Mouse (Mus musculus): ENCODE data around the gene Cemip. TPM values are rescaled to one million over a fixed set of nuclear protein-coding genes. Genes with fewer than 3 reads are reported as not detected.

Cemip gene
- total RNA-seq, 2 experiments from 2014 or later, result 10.1 to 11.8 TPM

DNA sequence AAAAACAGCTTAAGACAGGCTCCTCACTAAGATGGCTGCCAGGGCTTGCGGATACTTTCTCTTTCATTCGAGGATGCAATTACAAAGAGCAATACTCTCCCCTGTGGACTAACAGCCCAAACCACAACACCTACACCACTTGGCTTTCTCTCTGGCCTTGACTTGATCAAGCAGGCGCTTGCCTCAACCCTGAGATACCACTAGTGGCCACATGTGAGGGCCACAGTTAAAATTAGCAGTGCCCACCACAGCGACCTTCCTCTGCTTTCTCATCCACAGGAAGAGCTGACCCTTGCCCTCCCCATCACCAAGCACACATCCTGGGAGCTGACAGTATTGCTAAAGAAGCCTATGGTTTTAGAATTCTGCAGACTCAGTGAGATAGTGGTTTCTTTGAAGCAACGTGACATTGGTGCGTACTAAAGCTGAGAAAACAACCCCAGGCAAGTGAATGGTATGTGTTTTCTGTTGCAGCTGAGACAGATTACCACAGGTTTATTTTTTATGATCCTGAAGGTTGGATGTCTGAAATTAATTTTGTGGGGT lies 109.8 kb downstream of the Cemip start:
- intact Hi-C loops (cut with DNase I), result no loop called here
- DNase-seq, result no peak

DNA sequence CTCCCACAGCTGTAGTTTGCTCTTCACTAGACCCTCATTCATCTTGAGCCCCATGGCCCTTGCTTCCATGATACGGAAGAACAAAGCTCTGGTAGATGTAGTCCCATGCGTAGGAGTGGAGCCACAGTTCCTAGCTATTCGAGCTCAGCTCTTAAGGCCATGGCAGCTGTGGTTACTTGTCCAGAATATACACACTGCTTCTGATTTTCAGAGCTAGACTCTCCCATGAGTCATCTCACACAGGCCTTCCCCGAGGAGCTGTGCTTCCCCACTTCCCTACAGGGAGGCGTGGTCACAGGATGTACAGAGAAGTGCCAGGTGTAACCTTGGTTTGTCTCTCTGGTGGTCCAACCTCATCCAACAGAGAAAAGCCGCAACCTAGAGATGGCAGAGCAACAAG lies 111.0 kb downstream of the Cemip start:
- no peak for DNase-seq
- intact Hi-C loops (cut with DNase I), result no loop called here

DNA sequence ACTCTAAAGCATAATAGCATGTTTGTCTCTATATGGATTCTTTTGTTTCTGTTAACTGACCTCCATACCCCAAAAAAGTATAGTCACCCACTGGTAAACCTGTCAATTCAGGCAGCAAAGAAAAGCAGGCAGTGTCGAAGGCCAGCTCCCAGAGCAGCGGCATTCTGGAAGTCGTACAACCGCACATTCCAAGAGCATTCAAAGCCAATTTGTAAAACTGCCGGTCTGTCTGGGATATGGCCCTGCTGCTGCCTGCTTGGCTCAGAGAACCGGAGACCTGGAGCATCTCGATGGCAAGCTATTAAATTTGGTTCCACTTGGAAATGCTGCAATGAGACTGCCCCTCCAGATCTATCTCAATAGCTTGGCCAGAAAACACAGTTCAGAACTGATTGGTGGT lies 113.8 kb downstream of the Cemip start:
- intact Hi-C loops (cut with DNase I), result no loop called here

DNA sequence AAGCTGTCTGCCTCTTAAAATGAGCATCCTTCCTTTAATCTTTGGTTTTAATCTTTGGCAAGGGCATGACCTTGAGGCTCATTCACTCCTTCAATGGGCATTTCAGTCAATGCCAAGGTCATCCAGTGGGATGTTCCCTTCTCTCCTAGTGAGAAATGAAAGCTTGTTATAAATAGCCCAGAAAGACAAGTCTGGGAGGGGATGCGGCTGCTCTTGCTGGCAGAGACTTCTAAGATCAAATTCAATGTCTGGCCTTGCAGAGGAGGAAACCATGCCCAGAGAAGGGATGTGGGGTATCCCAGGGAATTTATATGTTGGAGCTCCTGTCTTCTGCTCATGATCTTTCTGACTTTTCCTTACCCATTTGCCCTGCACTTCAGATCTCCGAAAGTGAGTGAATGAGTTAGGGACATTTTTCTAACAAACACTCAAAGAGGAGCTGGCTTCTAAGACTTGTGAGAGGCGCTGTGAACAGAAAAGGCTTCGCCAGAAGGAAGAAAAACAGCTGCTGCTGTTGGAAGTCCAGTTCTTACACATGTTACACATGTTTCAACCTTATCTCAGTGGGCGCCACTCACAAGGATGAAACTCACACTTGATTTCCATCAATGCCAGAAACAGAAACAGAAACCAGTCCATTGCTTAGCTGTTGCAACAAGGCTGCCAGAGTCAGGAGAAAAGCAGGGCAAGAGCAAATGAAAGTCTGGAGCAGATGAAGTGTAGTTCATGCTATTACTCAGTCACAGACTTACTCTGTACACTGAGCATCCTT lies 120.1 kb downstream of the Cemip start:
- intact Hi-C loops (cut with DNase I), result no loop called here
- DNase-seq, result no peak

More for the DNA sequence above, 113.8 kb downstream of the Cemip start:
- peak; percentile 13 for DNase-seq

DNA sequence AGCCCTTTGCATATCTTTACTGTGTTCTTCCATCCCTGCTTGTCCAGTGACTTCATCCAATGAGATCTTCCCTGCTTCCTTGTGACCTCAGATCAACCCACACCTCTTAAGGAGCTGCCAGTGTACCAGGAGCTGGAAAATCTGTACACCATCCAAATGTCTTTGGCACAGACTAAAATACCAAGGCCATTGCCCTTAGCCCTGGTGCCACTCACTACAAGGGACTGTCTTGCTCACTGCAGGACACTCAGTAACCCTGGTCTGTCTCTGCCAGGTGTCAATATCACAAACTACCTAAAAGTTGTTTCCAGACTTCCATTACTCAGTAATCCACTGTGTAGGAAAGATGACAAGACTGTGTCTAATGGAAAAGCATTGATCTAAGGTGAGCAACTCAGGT lies 121.1 kb downstream of the Cemip start:
- intact Hi-C loops (cut with DNase I), result no loop called here

DNA sequence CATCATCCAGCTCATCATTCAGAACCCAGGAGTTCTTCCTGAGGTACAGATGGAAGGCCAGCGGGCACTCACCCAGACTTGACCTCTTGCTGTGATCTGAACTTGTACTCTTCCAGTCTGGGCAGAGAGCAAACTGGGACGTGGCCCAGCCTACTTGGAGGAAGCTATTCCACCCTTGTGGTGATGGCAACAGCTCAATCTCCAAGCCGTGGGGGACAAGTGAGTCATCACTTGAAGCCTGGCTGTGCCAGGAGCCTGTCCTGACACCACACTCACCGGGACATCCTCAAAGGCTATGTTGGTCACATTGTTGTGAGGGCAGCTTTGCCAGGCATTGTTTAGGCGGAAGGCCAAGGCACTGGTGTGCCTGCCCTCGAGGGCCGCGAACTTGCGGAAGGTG lies 133.8 kb downstream of the Cemip start:
- intact Hi-C loops (cut with DNase I), result no loop called here
- DNase-seq, result no peak

More for the DNA sequence above, 121.1 kb downstream of the Cemip start:
- no peak for DNase-seq

DNA sequence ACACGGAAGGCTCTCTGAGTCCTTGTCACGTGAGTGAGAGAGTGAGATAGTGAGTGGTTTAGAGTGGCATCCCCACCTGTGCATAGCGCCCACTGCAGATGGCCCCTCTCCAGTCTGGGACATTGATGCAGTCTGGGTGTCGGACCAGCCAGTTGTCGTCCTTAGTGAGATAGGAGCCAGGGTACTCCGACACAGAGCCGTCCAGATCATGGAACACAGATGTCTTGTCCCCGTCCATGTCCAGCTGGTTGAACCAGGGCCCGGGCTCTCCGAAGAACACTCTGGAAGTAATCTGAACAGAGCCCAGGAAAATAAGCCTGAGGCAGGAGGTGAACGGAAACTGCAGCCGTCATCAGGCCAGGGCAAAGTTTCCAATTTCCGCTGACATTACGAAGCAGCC lies 135.0 kb downstream of the Cemip start:
- intact Hi-C loops (cut with DNase I), result no loop called here
- no peak for DNase-seq

DNA sequence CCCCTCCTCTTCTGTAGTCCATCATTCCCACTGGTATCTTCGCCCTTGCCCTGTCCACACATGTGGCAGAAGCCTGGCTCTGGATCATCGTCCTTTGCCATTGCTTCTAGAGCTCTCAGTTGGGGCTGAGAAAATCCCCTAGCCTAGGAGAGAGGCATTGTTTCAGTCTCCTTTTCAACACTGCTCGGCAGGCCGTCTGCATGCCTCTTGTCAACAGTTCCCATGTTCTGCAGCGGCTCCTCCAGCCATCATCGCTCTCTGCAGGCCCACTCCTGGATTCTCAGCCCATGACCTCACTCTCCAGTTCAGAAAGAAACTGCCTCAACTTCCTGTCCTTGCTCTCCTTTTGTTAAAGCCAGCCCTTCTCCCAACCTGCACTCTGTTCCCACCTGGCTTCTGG lies 136.6 kb downstream of the Cemip start:
- no peak for DNase-seq
- intact Hi-C loops (cut with DNase I), result no loop called here

DNA sequence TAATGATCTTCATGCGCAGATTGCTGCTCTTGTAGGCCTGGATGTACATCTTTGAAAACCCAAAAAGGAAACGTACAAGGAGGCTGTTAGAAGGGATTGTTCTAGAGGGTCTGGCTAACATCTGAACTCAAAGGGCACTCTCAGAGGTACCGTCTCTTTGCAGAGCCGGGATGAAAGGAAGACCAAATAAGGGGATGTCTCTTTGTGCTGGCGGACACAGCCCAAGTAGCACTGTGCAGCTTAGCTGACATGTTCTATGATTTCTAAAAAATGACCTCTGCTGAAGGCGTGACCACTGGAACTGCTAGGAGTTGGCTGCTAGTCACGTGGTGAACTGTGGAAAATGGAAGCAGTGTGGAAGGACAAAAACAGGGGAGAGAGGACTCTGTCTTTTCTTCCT lies 137.6 kb downstream of the Cemip start:
- no peak for DNase-seq
- intact Hi-C loops (cut with DNase I), result no loop called here

DNA sequence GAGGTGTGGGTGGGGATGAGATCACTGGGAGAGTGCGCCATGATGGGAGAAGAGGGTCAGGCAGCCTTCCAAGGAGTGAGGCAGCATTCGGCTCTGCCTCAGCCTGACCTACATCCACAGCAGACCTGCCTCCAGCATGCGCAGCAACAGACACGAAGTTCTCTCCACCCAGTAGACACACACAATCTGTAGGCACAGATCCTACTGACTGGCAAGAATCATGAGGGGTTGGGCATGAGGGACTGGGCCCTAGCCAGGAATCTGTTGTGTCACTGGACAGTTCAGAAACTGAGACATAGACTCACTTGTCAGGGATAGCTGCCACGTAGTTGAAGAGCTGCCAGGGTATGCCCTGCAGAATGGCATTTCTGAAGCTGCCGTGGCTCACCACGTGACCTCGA lies 144.6 kb downstream of the Cemip start:
- intact Hi-C loops (cut with DNase I), result no loop called here

DNA sequence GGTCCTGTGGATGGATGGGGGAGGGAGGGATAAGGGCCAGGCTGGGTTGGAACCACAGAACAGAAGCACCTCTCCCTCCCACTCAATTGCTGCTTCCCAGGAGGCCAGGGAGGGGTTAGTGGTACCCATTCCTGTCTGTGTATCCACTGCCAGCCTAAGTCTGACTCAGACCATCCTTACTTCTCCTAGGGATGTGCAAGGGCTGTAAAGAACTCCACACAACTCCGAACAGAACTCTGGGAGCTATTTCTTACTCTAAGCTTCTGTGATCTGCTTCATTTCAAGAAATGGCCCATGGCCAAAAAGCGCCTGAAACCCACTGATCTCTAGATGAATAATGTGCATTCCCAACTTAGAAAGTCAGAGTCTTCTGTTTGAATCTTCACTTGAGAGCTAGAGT lies 146.2 kb downstream of the Cemip start:
- no peak for DNase-seq
- intact Hi-C loops (cut with DNase I), result no loop called here

More for the DNA sequence above, 144.6 kb downstream of the Cemip start:
- DNase-seq, result no peak

DNA sequence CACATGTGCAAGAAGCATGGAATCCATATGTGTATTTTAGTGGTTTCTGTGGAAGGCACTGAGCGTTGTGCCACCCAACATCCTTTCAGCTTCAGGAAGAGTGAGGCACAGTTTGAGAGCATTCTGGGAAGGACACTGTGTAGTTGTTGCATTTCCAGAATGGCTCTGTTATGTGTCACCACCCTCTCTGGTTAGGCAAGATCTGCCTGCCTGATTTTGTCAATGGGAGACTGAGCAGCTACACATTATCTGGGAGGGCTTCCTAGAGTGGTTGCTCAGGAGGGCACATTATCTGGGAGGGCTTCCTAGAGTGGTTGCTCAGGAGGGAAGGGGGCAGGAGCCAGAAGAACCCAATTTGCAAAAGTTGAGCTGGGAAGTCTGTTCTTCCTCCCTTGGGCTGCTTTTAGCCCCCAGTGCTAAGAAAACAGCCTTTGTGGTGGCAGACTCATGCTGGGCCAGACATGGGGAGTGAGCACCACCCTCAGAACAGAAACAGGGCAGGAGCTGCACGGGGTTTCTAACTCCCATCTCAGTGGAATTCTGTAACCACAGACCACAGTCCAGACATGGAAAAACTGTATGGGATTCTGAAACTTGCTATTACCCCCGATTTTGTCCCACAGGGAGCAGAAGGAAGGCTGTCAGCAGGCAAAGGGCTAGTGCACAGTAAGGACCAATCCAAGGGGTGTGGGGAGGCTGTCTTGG lies 147.1 kb downstream of the Cemip start:
- intact Hi-C loops (cut with DNase I), result no loop called here

DNA sequence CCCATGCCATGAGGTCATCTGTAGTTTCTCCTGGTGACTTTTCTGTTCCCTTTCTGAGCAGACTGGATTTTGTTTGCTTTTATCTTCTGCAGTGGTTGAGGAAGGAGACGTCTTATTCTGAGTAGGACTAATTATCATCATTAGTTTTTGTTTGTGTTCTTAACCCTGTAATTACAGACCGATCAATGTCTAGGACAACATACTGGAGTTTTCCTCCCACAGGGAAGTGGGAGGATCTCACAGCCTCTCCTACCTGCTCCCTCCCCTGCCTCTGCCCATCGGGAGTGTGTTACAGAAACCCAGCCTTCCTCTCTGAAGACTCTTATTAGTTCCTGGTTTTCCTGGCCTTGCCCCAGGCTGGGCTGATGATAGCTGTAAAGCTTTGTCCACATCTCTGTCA lies 164.7 kb downstream of the Cemip start:
- no peak for DNase-seq
- intact Hi-C loops (cut with DNase I), result no loop called here

More for the DNA sequence above, 147.1 kb downstream of the Cemip start:
- DNase-seq, result no peak

DNA sequence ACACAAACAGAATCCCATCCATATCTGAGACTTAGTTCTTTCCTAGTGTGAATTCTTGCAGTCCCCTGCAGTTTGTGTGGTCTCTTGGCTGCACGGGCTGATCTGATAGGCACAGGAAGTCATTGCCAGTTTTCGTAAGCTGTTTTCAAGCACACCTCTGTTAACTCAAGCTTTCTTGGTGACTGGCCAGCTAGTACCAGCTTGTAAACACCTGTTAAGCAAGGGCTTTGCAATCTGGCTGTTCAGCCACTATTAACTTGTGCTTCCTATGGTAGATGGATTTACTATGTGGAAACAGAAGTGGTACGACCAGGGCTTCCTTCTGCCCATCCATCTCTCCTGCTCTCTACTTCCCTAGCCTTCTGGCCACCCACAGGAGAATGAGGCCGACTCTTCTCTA lies 166.1 kb downstream of the Cemip start:
- intact Hi-C loops (cut with DNase I), result no loop called here
- no peak for DNase-seq

DNA sequence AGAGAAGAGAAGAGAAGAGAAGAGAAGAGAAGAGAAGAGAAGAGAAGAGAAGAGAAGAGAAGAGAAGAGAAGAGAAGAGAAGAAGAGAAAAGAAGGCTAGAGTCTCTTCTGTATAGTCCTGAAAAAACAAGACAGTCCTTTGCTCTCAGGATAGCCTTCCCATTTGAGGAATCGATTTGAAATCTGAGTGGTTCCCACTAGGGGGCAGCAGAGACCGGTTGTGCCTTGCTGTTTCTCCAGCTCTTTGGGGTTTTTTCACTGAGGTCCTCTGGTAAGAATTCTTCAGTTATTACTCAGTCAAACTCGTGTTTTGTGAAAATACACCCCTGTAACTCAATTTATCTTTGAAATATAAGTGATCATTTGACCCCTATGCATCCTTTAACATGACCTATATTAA lies 171.7 kb downstream of the Cemip start:
- intact Hi-C loops (cut with DNase I), result loop anchor here (5.0 to 10.0 kb wide), 3 partner anchors 173 to 440 kb away; partner anchors contain the start of gene Cemip
- peak; percentile 88 for DNase-seq

DNA sequence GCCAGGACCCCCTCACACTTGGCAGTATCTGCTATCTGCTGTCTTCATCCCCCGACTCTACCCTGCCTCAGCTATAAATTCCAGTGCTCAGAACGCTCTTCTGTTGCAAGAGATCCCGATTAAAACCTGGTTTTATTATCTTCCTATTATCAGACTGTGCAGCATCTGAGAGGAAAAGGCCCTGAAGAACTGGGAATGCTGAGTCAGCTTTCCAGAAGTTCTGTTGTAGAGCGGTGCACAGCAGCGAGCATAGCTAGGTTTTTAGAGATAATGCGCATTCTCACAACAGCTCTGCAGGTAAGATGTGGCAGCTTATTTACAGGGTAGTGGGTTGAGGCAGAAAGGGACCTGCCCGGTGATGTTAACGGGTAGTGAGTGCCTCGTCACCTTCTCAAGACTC lies 172.3 kb downstream of the Cemip start:
- no peak for DNase-seq
- intact Hi-C loops (cut with DNase I), result loop anchor here (5.0 to 10.0 kb wide), 3 partner anchors 173 to 441 kb away; partner anchors contain the start of gene Cemip

DNA sequence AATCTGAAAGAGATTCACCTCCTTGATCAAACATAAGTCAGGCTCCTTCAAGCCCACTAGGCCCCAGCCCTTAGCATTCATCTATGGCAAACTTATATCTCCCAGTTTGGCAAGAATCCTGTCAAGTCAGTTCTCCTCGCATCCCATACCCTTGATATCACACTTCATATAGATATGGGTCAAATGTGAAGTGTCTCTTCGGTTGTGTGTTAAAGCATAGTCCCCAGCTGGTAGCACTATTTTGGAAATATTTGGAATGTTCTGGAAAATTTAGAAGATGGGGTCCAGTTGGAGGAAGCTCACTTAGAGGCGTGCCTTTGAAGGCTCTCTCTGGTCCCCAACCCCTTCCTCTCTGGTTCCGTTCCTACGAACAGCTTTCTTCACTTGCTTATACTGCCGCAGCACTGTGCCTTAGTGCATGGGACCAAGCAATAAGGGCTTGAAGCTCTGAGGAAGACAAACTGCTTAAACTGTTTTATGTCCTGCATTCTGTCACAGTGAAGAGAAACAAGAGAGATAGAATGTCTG lies 172.8 kb downstream of the Cemip start:
- intact Hi-C loops (cut with DNase I), result loop anchor here (5.0 to 10.0 kb wide), 3 partner anchors 174 to 441 kb away; partner anchors contain the start of gene Cemip
- no peak for DNase-seq

DNA sequence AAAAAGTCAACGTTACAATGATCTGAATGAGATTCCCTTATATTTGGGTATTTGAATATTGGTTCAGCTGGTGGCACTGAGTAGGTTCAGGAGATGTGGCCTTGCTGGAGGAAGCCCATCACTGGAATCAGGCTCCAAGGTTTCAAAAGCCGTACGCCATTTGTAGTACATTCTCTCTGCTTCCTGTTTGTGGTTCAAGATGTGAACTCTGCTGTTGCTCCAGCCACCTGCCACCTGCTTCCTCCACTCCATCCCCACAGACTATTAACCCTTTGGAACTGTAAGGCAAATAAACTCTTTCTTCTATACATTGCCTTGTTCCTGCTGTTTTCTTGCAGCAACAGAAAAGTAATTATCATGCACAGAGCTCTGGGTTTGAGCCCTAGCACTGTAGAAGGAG lies 174.4 kb downstream of the Cemip start:
- no peak for DNase-seq
- intact Hi-C loops (cut with DNase I), result loop anchor here (5.0 to 10.0 kb wide), 3 partner anchors 175 to 443 kb away; partner anchors contain the start of gene Cemip

DNA sequence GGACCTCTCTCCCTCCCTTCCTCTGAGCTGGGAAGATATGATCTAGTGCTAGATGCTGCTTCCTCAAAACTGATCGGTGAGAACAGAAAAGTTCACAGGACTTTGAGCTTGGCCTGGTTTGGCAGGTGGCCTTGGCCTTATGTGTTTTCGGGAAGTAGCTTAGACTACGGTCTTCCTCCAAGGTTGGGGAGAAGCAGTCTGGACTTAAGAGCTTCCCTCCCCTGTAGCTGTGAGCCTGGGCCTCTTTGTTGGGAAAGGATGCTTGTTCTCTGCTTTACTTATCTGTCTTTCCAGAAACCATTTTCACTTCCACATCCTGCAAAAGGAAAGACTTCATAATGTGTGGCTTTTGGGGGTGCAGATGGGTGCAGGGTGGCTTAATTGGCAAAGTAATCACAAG lies 181.5 kb downstream of the Cemip start:
- DNase-seq, result no peak
- intact Hi-C loops (cut with DNase I), result no loop called here

DNA sequence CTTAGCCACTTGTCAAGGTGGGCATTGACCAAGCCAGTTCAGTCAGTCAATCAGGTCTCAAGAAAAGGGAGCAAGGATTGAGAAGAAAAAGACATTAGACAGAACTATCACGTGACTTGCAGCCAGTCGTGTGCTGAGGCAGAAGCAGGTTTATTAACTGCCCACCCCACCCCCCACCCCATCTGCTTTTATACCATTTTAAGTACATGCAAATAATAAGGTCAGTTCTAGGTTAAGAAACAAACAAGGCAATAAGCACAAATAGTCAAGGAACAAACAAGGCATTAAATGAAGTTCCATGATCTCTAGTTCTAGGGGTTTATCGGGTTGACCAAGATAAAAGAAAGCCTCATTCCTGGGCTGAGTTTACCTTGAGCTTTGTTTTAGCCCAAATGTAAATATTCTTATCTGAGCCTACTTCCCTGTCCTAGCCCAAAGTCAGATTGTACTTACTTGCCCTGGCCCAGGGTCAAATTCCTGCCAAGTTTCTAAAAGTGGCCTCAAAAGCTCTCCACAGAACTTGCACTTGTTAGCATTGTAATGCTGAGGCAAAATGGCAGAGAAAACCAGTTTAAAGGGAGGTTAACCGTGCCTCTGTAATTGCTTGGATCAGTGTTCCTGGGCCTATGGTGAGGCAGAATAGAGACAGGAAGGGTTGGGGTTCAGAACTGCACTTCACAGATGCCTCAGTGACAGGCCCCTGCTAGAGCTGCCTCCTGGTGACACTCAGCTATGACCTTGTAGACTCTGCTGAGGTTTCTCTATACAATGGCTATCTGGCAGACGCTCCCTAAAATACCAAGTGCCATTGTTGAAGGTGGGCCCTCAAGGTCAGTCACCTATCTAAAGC lies 183.8 kb downstream of the Cemip start:
- DNase-seq, result no peak
- intact Hi-C loops (cut with DNase I), result no loop called here
